Mouse (Mus musculus): ENCODE measurements around the gene Gtf2f1.

The Gtf2f1 gene

GRCm38 (mm10) chr17:57007137-57007905 is 3.8 kb downstream of the Gtf2f1 start:
- no peak for DNase-seq (ENCODE audit: extremely low spot score, low read depth, low spot score)

- DNase-seq (ENCODE audit: extremely low spot score, low read depth, low spot score), result no peak
These were observed 7.1 kb downstream of the Gtf2f1 start for GRCm38 (mm10) chr17:57003994-57004393.

- no peak for DNase-seq (ENCODE audit: extremely low spot score, low read depth, low spot score)
These were observed 9.9 kb downstream of the Gtf2f1 start for GRCm38 (mm10) chr17:57001228-57001627.

GRCm38 (mm10) chr17:56999968-57000609 is 11.0 kb downstream of the Gtf2f1 start, which contains the start of gene Pspn:
Gene Pspn (minus strand): TSS chr17:57000018.
- DNase-seq (ENCODE audit: extremely low spot score, low read depth, low spot score), result no peak

- DNase-seq (ENCODE audit: extremely low spot score, low read depth, low spot score), result no peak
These were observed 11.7 kb downstream of the Gtf2f1 start for GRCm38 (mm10) chr17:56999414-56999813.

- peak; percentile 95 for DNase-seq (ENCODE audit: extremely low spot score, low read depth, low spot score)
These were observed 13.9 kb downstream of the Gtf2f1 start, which contains the start of gene Alkbh7 for GRCm38 (mm10) chr17:56997029-56997667. Gene Alkbh7 (plus strand): TSS chr17:56997339.

GRCm38 (mm10) chr17:56996506-56996905 is 14.6 kb downstream of the Gtf2f1 start:
- no peak for DNase-seq (ENCODE audit: extremely low spot score, low read depth, low spot score)

GRCm38 (mm10) chr17:56995046-56995445 is 16.0 kb downstream of the Gtf2f1 start:
- no peak for DNase-seq (ENCODE audit: extremely low spot score, low read depth, low spot score)

GRCm38 (mm10) chr17:56990966-56991365 is 20.1 kb downstream of the Gtf2f1 start:
- DNase-seq (ENCODE audit: extremely low spot score, low read depth, low spot score), result no peak

- DNase-seq (ENCODE audit: extremely low spot score, low read depth, low spot score), result peak; percentile 87
These were observed 20.9 kb downstream of the Gtf2f1 start, which contains the start of gene Clpp for GRCm38 (mm10) chr17:56990115-56990746. Gene Clpp (plus strand): TSS chr17:56990305.

GRCm38 (mm10) chr17:56989467-56990114 is 21.5 kb downstream of the Gtf2f1 start:
- DNase-seq (ENCODE audit: extremely low spot score, low read depth, low spot score), result peak; percentile 71

GRCm38 (mm10) chr17:56988921-56989430 is 22.1 kb downstream of the Gtf2f1 start:
- DNase-seq (ENCODE audit: extremely low spot score, low read depth, low spot score), result no peak

- DNase-seq (ENCODE audit: extremely low spot score, low read depth, low spot score), result no peak
These were observed 22.6 kb downstream of the Gtf2f1 start for GRCm38 (mm10) chr17:56988441-56988840.

GRCm38 (mm10) chr17:56986105-56986805 is 24.8 kb downstream of the Gtf2f1 start:
- no peak for DNase-seq (ENCODE audit: extremely low spot score, low read depth, low spot score)

- no peak for DNase-seq (ENCODE audit: extremely low spot score, low read depth, low spot score)
These were observed 25.4 kb downstream of the Gtf2f1 start for GRCm38 (mm10) chr17:56985656-56986055.

- DNase-seq (ENCODE audit: extremely low spot score, low read depth, low spot score), result no peak
These were observed 26.2 kb downstream of the Gtf2f1 start for GRCm38 (mm10) chr17:56984886-56985285.

- no peak for DNase-seq (ENCODE audit: extremely low spot score, low read depth, low spot score)
These were observed 29.1 kb downstream of the Gtf2f1 start, which contains the start of gene Acer1 for GRCm38 (mm10) chr17:56982013-56982412. Gene Acer1 (minus strand): TSS chr17:56982126.

- no peak for DNase-seq (ENCODE audit: extremely low spot score, low read depth, low spot score)
These were observed 30.0 kb downstream of the Gtf2f1 start for GRCm38 (mm10) chr17:56981049-56981448.

GRCm38 (mm10) chr17:56979524-56979923 is 31.6 kb downstream of the Gtf2f1 start:
- no peak for DNase-seq (ENCODE audit: extremely low spot score, low read depth, low spot score)

Measured in hindlimb bud, embryonic 11.5 days (tissue).